Mouse (Mus musculus) neural tube, embryonic 11.5 days (tissue): Measurements from ENCODE around the gene Gm4297. TPM values are rescaled to one million over a fixed set of nuclear protein-coding genes. Genes with fewer than 3 reads are reported as not detected.
"Not testable (repeated sequence)": the region's sequence is repeated elsewhere in the genome, so short reads cannot be mapped to it uniquely, and the experiment has no call there.

Experiments used
- ATAC-seq: fragments of 200-750 bp; cut with Nextera tagmentation; 2 replicates; pipeline ENCODE4 v1.8.0; 2017; ENCODE audit warnings: moderate number of reproducible peaks, mild to moderate bottlenecking, moderate TSS enrichment, moderate library complexity; ENCODE audit not compliant: insufficient read depth, low FRiP score, low TSS enrichment
- DNase-seq: peaks from one replicate; pipeline ENCODE4 v3.0.0-alpha.2; 2015; ENCODE audit warnings: low spot score
- H3K27ac ChIP-seq: fragments of 300-500 bp; sonication (generic); 2 replicates; pipeline ENCODE4 v1.5.1; 2014; ENCODE audit warnings: low read depth, mild to moderate bottlenecking, low read length
- H3K27me3 ChIP-seq: fragments of 300-500 bp; sonication (generic); 2 replicates; pipeline ENCODE4 v1.6.1; 2014; ENCODE audit warnings: mild to moderate bottlenecking, low read length, mixed read lengths; ENCODE audit not compliant: control insufficient read depth, insufficient read depth
- H3K36me3 ChIP-seq: fragments of 300-500 bp; sonication (generic); 2 replicates; pipeline ENCODE4 v1.6.1; 2014; ENCODE audit warnings: mild to moderate bottlenecking, low read length, moderate library complexity, mixed read lengths; ENCODE audit not compliant: control insufficient read depth, insufficient read depth
- H3K4me1 ChIP-seq: fragments of 300-500 bp; sonication (generic); 2 replicates; pipeline ENCODE4 v1.6.1; 2014; ENCODE audit warnings: low read length, mixed read lengths; ENCODE audit not compliant: control insufficient read depth, insufficient read depth
- H3K4me2 ChIP-seq: fragments of 300-500 bp; sonication (generic); 2 replicates; pipeline ENCODE4 v1.6.1; 2014; ENCODE audit warnings: low read depth, mild to moderate bottlenecking, moderate library complexity
- H3K4me3 ChIP-seq: fragments of 300-500 bp; sonication (generic); 2 replicates; pipeline ENCODE4 v1.5.1; 2014; ENCODE audit warnings: low read depth, low read length
- H3K9ac ChIP-seq: fragments of 300-500 bp; sonication (generic); 2 replicates; pipeline ENCODE4 v1.6.1; 2014; ENCODE audit warnings: mild to moderate bottlenecking, low read length
- H3K9me3 ChIP-seq: fragments of 300-500 bp; sonication (generic); 2 replicates; pipeline ENCODE4 v1.6.1; 2016; ENCODE audit warnings: low read length; ENCODE audit not compliant: control insufficient read depth
- WGBS: fragments of 180-500 bp; shearing (Covaris S2); extraction: QIAGEN DNeasy Blood & Tissue Kit; methylation state at CpG from one replicate; pipeline ENCODE4 v1.1.7; 2014; 5-methylcytosine and 5-hydroxymethylcytosine counted together
- microRNA-seq: library from miRNA; unstranded; fragments of <30 nt; microRNA quantifications from one replicate; pipeline ENCODE4, GENCODE M21; 2016
- polyA plus RNA-seq: library from polyadenylated mRNA; unstranded; fragments of >200 nt; fragmentation: Nextera tagmentation; extraction: Ambion mirVana; gene quantifications from 2 replicates; pipeline ENCODE4 v1.2.1, GENCODE M21; 2014

Gm4297 gene
- polyA plus RNA-seq = not detected in 2 replicates

- H3K27me3 ChIP-seq, H3K27ac ChIP-seq, H3K4me1 ChIP-seq, H3K9ac ChIP-seq, DNase-seq, H3K4me3 ChIP-seq, H3K4me2 ChIP-seq, H3K36me3 ChIP-seq, ATAC-seq, H3K9me3 ChIP-seq: not testable (repeated sequence)
- 85% methylated on average over 4 of the region's 4 CpGs for WGBS
Measured at GRCm38 (mm10) chrX:24574795-24575194, at the start of gene Gm4297. TSS of gene Gm4297 (minus strand) at chrX:24574895.

Small RNAs within 50 kb of the gene (microRNA-seq; reads per million reads assigned to microRNA genes)
- gene Gm27839 (not detected), gene Gm27910 (not detected)

Other genes with a start within 250 kb of the Gm4297 start
- gene Gm5934, start 74.1 kb downstream of the Gm4297 start, polyA plus RNA-seq = not detected in 2 replicates
- not detected in 2 replicates for gene Gm5935, start 200.3 kb upstream of the Gm4297 start, polyA plus RNA-seq